Mouse (Mus musculus): ENCODE measurements around the gene Nup98.

Gene Nup98

GRCm38 (mm10) chr7:102117382-102117781 is 92.6 kb downstream of the Nup98 start:
- no peak for DNase-seq (ENCODE audit: low spot score in 2 of 2)

GRCm38 (mm10) chr7:102116579-102117331 is 93.2 kb downstream of the Nup98 start, which contains the start of gene Chrna10:
Gene Chrna10, minus strand, starts transcription at chr7:102116828.
- DNase-seq (ENCODE audit: low spot score in 2 of 2): no peak

GRCm38 (mm10) chr7:102113151-102113729 is 96.7 kb downstream of the Nup98 start:
- DNase-seq (ENCODE audit: low spot score in 2 of 2): no peak

GRCm38 (mm10) chr7:102109746-102110145 is 100.2 kb downstream of the Nup98 start:
- no peak for DNase-seq (ENCODE audit: low spot score in 2 of 2)

- no peak for DNase-seq (ENCODE audit: low spot score in 2 of 2)
Measured at GRCm38 (mm10) chr7:102109171-102109570, 100.8 kb downstream of the Nup98 start, which contains the start of gene Art5. Gene Art5, minus strand, starts transcription at chr7:102109489.

- no peak for DNase-seq (ENCODE audit: low spot score in 2 of 2)
Measured at GRCm38 (mm10) chr7:102108206-102108605, 101.8 kb downstream of the Nup98 start.

- peak; percentile 66 to 69 for DNase-seq (ENCODE audit: low spot score in 2 of 2)
Measured at GRCm38 (mm10) chr7:102106700-102107141, 103.3 kb downstream of the Nup98 start.

- DNase-seq (ENCODE audit: low spot score in 2 of 2): no peak
Measured at GRCm38 (mm10) chr7:102104126-102104525, 105.8 kb downstream of the Nup98 start.

- DNase-seq (ENCODE audit: low spot score in 2 of 2): no peak
Measured at GRCm38 (mm10) chr7:102103555-102103954, 106.4 kb downstream of the Nup98 start.

GRCm38 (mm10) chr7:102102696-102103095 is 107.3 kb downstream of the Nup98 start:
- DNase-seq (ENCODE audit: low spot score in 2 of 2): no peak

- no peak for DNase-seq (ENCODE audit: low spot score in 2 of 2)
Measured at GRCm38 (mm10) chr7:102102241-102102640, 107.7 kb downstream of the Nup98 start.

- DNase-seq (ENCODE audit: low spot score in 2 of 2): no peak
Measured at GRCm38 (mm10) chr7:102101487-102101886, 108.5 kb downstream of the Nup98 start, which contains the start of gene Art1. Gene Art1, plus strand, starts transcription at chr7:102101743.

GRCm38 (mm10) chr7:102100868-102101267 is 109.1 kb downstream of the Nup98 start:
- DNase-seq (ENCODE audit: low spot score in 2 of 2): no peak

- peak; percentile 31 to 55 for DNase-seq (ENCODE audit: low spot score in 2 of 2)
Measured at GRCm38 (mm10) chr7:102099760-102100661, 110.0 kb downstream of the Nup98 start.

GRCm38 (mm10) chr7:102087336-102087735 is 122.6 kb downstream of the Nup98 start:
- no peak for DNase-seq (ENCODE audit: low spot score in 2 of 2)

- DNase-seq (ENCODE audit: low spot score in 2 of 2): no peak
Measured at GRCm38 (mm10) chr7:102084041-102084696, 125.8 kb downstream of the Nup98 start.

- DNase-seq (ENCODE audit: low spot score in 2 of 2): no peak
Measured at GRCm38 (mm10) chr7:102082816-102083215, 127.2 kb downstream of the Nup98 start, which contains the start of gene Trpc2. Gene Trpc2, plus strand, starts transcription at chr7:102083116.

- DNase-seq (ENCODE audit: low spot score in 2 of 2): no peak
Measured at GRCm38 (mm10) chr7:102081784-102082183, 128.2 kb downstream of the Nup98 start.

- DNase-seq (ENCODE audit: low spot score in 2 of 2): no peak
Measured at GRCm38 (mm10) chr7:102080311-102080710, 129.7 kb downstream of the Nup98 start.

- peak in 1 of 2 experiments; percentile 27 for DNase-seq (ENCODE audit: low spot score in 2 of 2)
Measured at GRCm38 (mm10) chr7:102078517-102078916, 131.5 kb downstream of the Nup98 start.

- DNase-seq (ENCODE audit: low spot score in 2 of 2): peak in 1 of 2 experiments; percentile 55
Measured at GRCm38 (mm10) chr7:102076714-102077296, 133.2 kb downstream of the Nup98 start.
